Mouse (Mus musculus) E14TG2a.4 (cell line): ENCODE results near the gene Fam216a.

Experiments
- CTCF ChIP-seq: conservative IDR thresholded peaks from 2 replicates; pipeline ENCODE4 v1.5.1; 2014; ENCODE audit warnings: low read length
- NANOG ChIP-seq: IDR thresholded peaks from 2 replicates; pipeline ENCODE4 v1.6.1; 2014; ENCODE audit warnings: borderline replicate concordance, low read length, mixed read lengths
- POU5F1 ChIP-seq: IDR thresholded peaks from 2 replicates; pipeline ENCODE4 v1.6.1; 2014; ENCODE audit warnings: low read length, borderline replicate concordance

GRCm38 (mm10) chr5:122393887-122394286 is 21.7 kb upstream of the Fam216a start:
- TF ChIP-seq CTCF (peak; percentile 94), NANOG (no peak), POU5F1 (no peak)
